Comparison of ENCODE assay signal across 15 mouse cellular contexts in the genomic region with DNA sequence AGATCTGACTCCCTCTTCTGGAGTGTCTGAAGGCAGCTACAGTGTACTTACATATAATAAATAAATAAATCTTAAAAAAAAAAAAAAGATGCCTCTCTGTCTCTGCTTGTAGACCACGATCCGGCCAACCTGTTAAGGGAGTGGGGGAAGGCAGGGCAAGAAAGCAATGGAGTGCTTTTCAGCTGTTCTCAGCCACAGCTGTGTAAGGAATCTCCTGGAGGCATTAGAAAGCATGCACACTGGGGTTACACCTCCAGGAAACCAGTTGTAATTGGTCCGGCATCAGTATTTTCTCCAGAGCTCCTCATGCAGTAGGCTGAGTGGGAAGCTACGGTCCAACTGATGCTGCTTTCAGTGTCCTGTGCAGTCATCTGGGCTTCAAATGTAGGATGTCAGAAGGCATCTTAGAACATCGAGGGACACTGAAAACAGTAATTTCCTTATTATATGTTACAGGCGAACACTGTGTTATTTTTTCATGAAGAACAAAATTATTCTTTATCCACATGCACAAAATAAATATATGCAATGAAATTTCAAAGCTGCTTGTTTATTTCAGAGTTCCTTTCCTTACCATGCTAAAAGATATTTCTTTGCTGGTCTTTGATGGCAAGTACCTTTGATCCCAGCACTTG.
"Had no signal": no experiment of that assay in that cellular context is flagged by ENCODE, and none has a peak within 500 bp of the region (broad histone marks: within the 10 kb centered on the region; RNA-seq: fewer than 3 reads in every experiment).

No protein-coding gene starts in this region.

- DNase-seq: cerebellum, adult 9-10 months; cerebellum, adult 9-11 months; cerebellum, postnatal 10 days; cerebellum, postnatal 14 days; cerebellum, postnatal 25 days; cerebellum, postnatal 36 days; embryo, embryonic 11 days; forebrain, postnatal 0 days; gastrocnemius, adult 2 months; gastrocnemius, postnatal 10 days; gastrocnemius, postnatal 14 days; gastrocnemius, postnatal 25 days; gastrocnemius, postnatal 36 days; heart, adult 18-20 months; heart, adult 2 months had no signal
